Mouse (Mus musculus) layer of hippocampus, postnatal 14 days (tissue): ENCODE data around the gene E130116L18Rik. TPM values are rescaled to one million over a fixed set of nuclear protein-coding genes. Genes with fewer than 3 reads are reported as not detected.
"Not testable (repeated sequence)": the region's sequence is repeated elsewhere in the genome, so short reads cannot be mapped to it uniquely, and the experiment has no call there.

Experiments
- DNase-seq, 2 experiments: peaks; one replicate each; pipeline ENCODE4 v3.0.0; 2021 to 2022; ENCODE audit warnings: low spot score in 2 of 2, mixed read lengths in 1 of 2
- total RNA-seq, 2 experiments: library from RNA; stranded (reverse); gene quantifications; 2 replicates each; pipeline ENCODE4 v1.2.3; 2021

Gene E130116L18Rik
- total RNA-seq, 2 experiments from 2014 or later, result not detected

GRCm38 (mm10) chr5:25183595-25183994 lies 39.4 kb downstream of the E130116L18Rik start:
- no peak for DNase-seq

- no peak for DNase-seq
Observed at GRCm38 (mm10) chr5:25181004-25181531, 41.9 kb downstream of the E130116L18Rik start, which contains the start of gene Galntl5. Gene Galntl5, plus strand, starts transcription at chr5:25181460.

GRCm38 (mm10) chr5:25179936-25180488 lies 42.9 kb downstream of the E130116L18Rik start:
- DNase-seq, result no peak

GRCm38 (mm10) chr5:25179284-25179683 lies 43.7 kb downstream of the E130116L18Rik start:
- no peak for DNase-seq

GRCm38 (mm10) chr5:25178543-25178942 lies 44.4 kb downstream of the E130116L18Rik start:
- DNase-seq, result not testable (repeated sequence)

GRCm38 (mm10) chr5:25177937-25178336 lies 45.0 kb downstream of the E130116L18Rik start:
- DNase-seq, result not testable (repeated sequence)

Other genes with a start within 250 kb of the E130116L18Rik start
- gene Prkag2, start 122.5 kb downstream of the E130116L18Rik start, total RNA-seq, result 100 to 1,000 TPM; 151 to 155 TPM
- gene Galntl5, start 41.7 kb downstream of the E130116L18Rik start, total RNA-seq, result not detected
- gene Galnt11, start 1.2 kb downstream of the E130116L18Rik start, total RNA-seq, result 10 to 100 TPM; 46.6 to 50.3 TPM